Mouse (Mus musculus) neural tube, embryonic 11.5 days (tissue): ENCODE data around the gene Cdkal1. TPM values are rescaled to one million over a fixed set of nuclear protein-coding genes. Genes with fewer than 3 reads are reported as not detected.

Experiments used
- ATAC-seq: fragments of 200-750 bp; cut with Nextera tagmentation; 2 replicates; pipeline ENCODE4 v1.8.0; 2017; ENCODE audit warnings: moderate number of reproducible peaks, mild to moderate bottlenecking, moderate TSS enrichment, moderate library complexity; ENCODE audit not compliant: insufficient read depth, low FRiP score, low TSS enrichment
- DNase-seq: peaks from one replicate; pipeline ENCODE4 v3.0.0-alpha.2; 2015; ENCODE audit warnings: low spot score
- H3K27ac ChIP-seq: fragments of 300-500 bp; sonication (generic); 2 replicates; pipeline ENCODE4 v1.5.1; 2014; ENCODE audit warnings: low read depth, mild to moderate bottlenecking, low read length
- H3K27me3 ChIP-seq: fragments of 300-500 bp; sonication (generic); 2 replicates; pipeline ENCODE4 v1.6.1; 2014; ENCODE audit warnings: mild to moderate bottlenecking, low read length, mixed read lengths; ENCODE audit not compliant: control insufficient read depth, insufficient read depth
- H3K36me3 ChIP-seq: fragments of 300-500 bp; sonication (generic); 2 replicates; pipeline ENCODE4 v1.6.1; 2014; ENCODE audit warnings: mild to moderate bottlenecking, low read length, moderate library complexity, mixed read lengths; ENCODE audit not compliant: control insufficient read depth, insufficient read depth
- H3K4me1 ChIP-seq: fragments of 300-500 bp; sonication (generic); 2 replicates; pipeline ENCODE4 v1.6.1; 2014; ENCODE audit warnings: low read length, mixed read lengths; ENCODE audit not compliant: control insufficient read depth, insufficient read depth
- H3K4me2 ChIP-seq: fragments of 300-500 bp; sonication (generic); 2 replicates; pipeline ENCODE4 v1.6.1; 2014; ENCODE audit warnings: low read depth, mild to moderate bottlenecking, moderate library complexity
- H3K4me3 ChIP-seq: fragments of 300-500 bp; sonication (generic); 2 replicates; pipeline ENCODE4 v1.5.1; 2014; ENCODE audit warnings: low read depth, low read length
- H3K9ac ChIP-seq: fragments of 300-500 bp; sonication (generic); 2 replicates; pipeline ENCODE4 v1.6.1; 2014; ENCODE audit warnings: mild to moderate bottlenecking, low read length
- H3K9me3 ChIP-seq: fragments of 300-500 bp; sonication (generic); 2 replicates; pipeline ENCODE4 v1.6.1; 2016; ENCODE audit warnings: low read length; ENCODE audit not compliant: control insufficient read depth
- WGBS: fragments of 180-500 bp; shearing (Covaris S2); extraction: QIAGEN DNeasy Blood & Tissue Kit; methylation state at CpG from one replicate; pipeline ENCODE4 v1.1.7; 2014; 5-methylcytosine and 5-hydroxymethylcytosine counted together
- polyA plus RNA-seq: library from polyadenylated mRNA; unstranded; fragments of >200 nt; fragmentation: Nextera tagmentation; extraction: Ambion mirVana; gene quantifications from 2 replicates; pipeline ENCODE4 v1.2.1, GENCODE M21; 2014

Gene Cdkal1
- polyA plus RNA-seq: 27.5 and 29.8 TPM in 2 replicates

- no peaks in the 10 kb centered on the region for H3K9me3 ChIP-seq
- H3K27me3 ChIP-seq: no peaks in the 10 kb centered on the region
- peak; percentile 77 for ATAC-seq
- H3K36me3 ChIP-seq: no peaks in the 10 kb centered on the region
- WGBS: under 1% methylated on average over 33 of the region's 33 CpGs
- peak within 1 kb of the TSS; percentile 47 for H3K27ac ChIP-seq
- H3K9ac ChIP-seq: peak within 1 kb of the TSS; percentile 82
- peaks cover 4% of the 10 kb centered on the region; the same call in 1 of the 2 replicates for H3K4me1 ChIP-seq
- H3K4me3 ChIP-seq: peak within 1 kb of the TSS; percentile 77
- H3K4me2 ChIP-seq: peak within 1 kb of the TSS; percentile 69
- peak; percentile 83 for DNase-seq
These were observed at the start of gene Cdkal1 for GRCm38 (mm10) chr13:29855281-29856031. Gene Cdkal1 (minus strand): TSS chr13:29855674.

GRCm38 (mm10) chr13:29903341-29903740 lies 47.9 kb upstream of the Cdkal1 start:
- no peak for DNase-seq
- H3K36me3 ChIP-seq: peaks cover 8% of the 10 kb centered on the region

GRCm38 (mm10) chr13:29902676-29903075 lies 47.2 kb upstream of the Cdkal1 start:
- H3K4me2 ChIP-seq: no peak overlapping the region
- WGBS: 94% methylated on average over 1 of the region's 1 CpGs
- H3K27ac ChIP-seq: no peak overlapping the region
- H3K27me3 ChIP-seq: no peaks in the 10 kb centered on the region
- H3K9me3 ChIP-seq: no peaks in the 10 kb centered on the region
- H3K4me1 ChIP-seq: no peaks in the 10 kb centered on the region
- no peak overlapping the region for H3K9ac ChIP-seq
- H3K4me3 ChIP-seq: no peak overlapping the region
- peaks cover 6% of the 10 kb centered on the region for H3K36me3 ChIP-seq
- ATAC-seq (no peak), DNase-seq (no peak)

More at GRCm38 (mm10) chr13:29903341-29903740, 47.9 kb upstream of the Cdkal1 start:
- Histone ChIP-seq H3K4me3 (no peak overlapping the region), H3K9me3 (no peaks in the 10 kb centered on the region), H3K4me2 (no peak overlapping the region), H3K27me3 (no peaks in the 10 kb centered on the region), H3K27ac (no peak overlapping the region), H3K4me1 (no peaks in the 10 kb centered on the region), H3K9ac (no peak overlapping the region)
- no peak for ATAC-seq
- 100% methylated on average over 1 of the region's 1 CpGs for WGBS

- H3K27me3 ChIP-seq: no peaks in the 10 kb centered on the region
- ATAC-seq: no peak
These were observed 46.2 kb upstream of the Cdkal1 start for GRCm38 (mm10) chr13:29901641-29902040.

DNA sequence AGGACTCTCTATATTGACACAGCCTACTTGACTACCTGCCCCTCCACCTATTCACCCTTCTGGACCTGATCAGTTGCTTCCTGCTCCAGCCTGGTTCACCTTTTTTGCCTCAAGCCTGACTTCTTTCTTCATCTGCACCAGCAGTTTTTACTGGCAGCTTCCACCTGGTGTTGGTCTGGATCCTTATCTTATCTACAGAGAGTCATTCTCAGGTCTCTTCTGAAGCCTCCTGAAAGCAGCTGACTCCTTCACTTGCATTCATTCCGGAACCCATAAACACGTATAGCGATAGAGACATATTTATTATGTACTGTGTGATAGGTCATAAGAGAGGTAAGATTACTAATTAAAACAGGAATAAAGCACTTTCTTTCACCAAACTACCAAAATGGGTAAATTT lies 11.3 kb upstream of the Cdkal1 start:
- ATAC-seq: no peak

More at GRCm38 (mm10) chr13:29901641-29902040, 46.2 kb upstream of the Cdkal1 start:
- H3K27ac ChIP-seq: no peak overlapping the region
- WGBS: 81% methylated on average over 4 of the region's 4 CpGs
- H3K4me3 ChIP-seq: no peak overlapping the region
- no peak overlapping the region for H3K9ac ChIP-seq
- no peak for DNase-seq
- H3K9me3 ChIP-seq: no peaks in the 10 kb centered on the region
- peaks cover 6% of the 10 kb centered on the region for H3K36me3 ChIP-seq
- H3K4me2 ChIP-seq: no peak overlapping the region
- H3K4me1 ChIP-seq: no peaks in the 10 kb centered on the region

DNA sequence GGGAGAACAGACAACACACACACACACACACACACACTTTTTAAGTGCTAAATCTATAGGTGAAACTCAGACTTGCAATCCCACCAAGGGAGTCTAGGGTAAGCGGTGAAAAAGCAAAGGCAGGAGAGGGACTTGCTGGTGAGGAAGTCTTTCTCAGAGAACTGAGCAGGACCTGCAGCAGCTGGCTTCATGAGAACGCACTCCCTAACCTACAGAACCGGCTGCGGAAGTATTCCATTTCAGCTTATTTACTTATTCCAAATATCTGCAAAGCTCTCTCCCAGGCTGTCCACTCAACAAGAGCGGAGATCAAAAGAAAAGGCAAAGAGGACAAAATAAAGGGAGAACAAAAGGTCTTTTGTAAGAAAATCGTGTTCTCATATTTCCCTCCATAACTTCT lies 8.9 kb upstream of the Cdkal1 start:
- H3K4me2 ChIP-seq: no peak overlapping the region
- no peak overlapping the region for H3K4me3 ChIP-seq
- DNase-seq (peak; percentile 16), ATAC-seq (no peak)
- H3K9ac ChIP-seq: no peak overlapping the region
- WGBS: 63% methylated on average over 6 of the region's 6 CpGs
- no peaks in the 10 kb centered on the region for H3K4me1 ChIP-seq
- no peaks in the 10 kb centered on the region for H3K27me3 ChIP-seq
- H3K9me3 ChIP-seq: no peaks in the 10 kb centered on the region
- H3K36me3 ChIP-seq: no peaks in the 10 kb centered on the region
- H3K27ac ChIP-seq: no peak overlapping the region

More for the DNA sequence above, 11.3 kb upstream of the Cdkal1 start:
- Histone ChIP-seq H3K9ac (no peak overlapping the region), H3K27ac (no peak overlapping the region), H3K36me3 (no peaks in the 10 kb centered on the region), H3K4me2 (no peak overlapping the region), H3K27me3 (no peaks in the 10 kb centered on the region), H3K9me3 (no peaks in the 10 kb centered on the region), H3K4me3 (no peak overlapping the region), H3K4me1 (no peaks in the 10 kb centered on the region)
- no peak for DNase-seq
- 97% methylated on average over 3 of the region's 3 CpGs for WGBS

GRCm38 (mm10) chr13:29860087-29860486 lies 4.6 kb upstream of the Cdkal1 start:
- 70% methylated on average over 2 of the region's 2 CpGs for WGBS
- DNase-seq (no peak), ATAC-seq (no peak)
- Histone ChIP-seq H3K4me3 (no peak overlapping the region), H3K4me2 (no peak overlapping the region), H3K4me1 (no peaks in the 10 kb centered on the region), H3K27me3 (no peaks in the 10 kb centered on the region), H3K27ac (no peak overlapping the region), H3K36me3 (no peaks in the 10 kb centered on the region), H3K9me3 (no peaks in the 10 kb centered on the region), H3K9ac (no peak overlapping the region)

DNA sequence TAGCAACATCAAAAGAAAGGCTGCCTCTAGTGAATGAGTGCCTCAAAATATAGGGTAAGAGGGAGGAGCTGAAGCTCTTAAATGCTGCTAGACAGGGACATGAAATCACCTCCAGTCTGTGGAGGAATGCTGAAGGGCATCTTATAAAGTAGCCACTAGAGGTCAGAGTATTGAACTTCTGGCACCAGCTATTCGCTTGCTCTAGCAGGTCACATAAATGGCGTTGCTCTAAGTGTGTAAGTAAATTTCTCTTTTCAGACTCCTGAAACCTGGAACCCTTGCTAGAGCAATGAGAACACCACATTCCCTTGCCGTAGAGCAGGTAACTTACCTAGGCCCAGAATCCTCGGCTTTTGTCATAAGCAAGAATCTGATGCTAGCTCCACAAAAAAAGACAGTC lies 2.0 kb upstream of the Cdkal1 start:
- 21% methylated on average over 4 of the region's 4 CpGs for WGBS
- DNase-seq: peak; percentile 24
- no peak overlapping the region for H3K4me2 ChIP-seq
- no peak overlapping the region for H3K27ac ChIP-seq
- H3K4me3 ChIP-seq: no peak overlapping the region
- no peaks in the 10 kb centered on the region for H3K9me3 ChIP-seq
- peaks cover 4% of the 10 kb centered on the region; the same call in 1 of the 2 replicates for H3K4me1 ChIP-seq
- H3K36me3 ChIP-seq: no peaks in the 10 kb centered on the region
- H3K9ac ChIP-seq: no peak overlapping the region
- H3K27me3 ChIP-seq: no peaks in the 10 kb centered on the region
- ATAC-seq: no peak

GRCm38 (mm10) chr13:29854876-29855275 lies 598 bp downstream of the Cdkal1 start:
- 0 out of 2 replicates have a peak, but pooled peaks have one; percentile 2 for ATAC-seq
- no peaks in the 10 kb centered on the region for H3K27me3 ChIP-seq
- peak overlapping the region; percentile 47; the same call in 1 of the 2 replicates for H3K27ac ChIP-seq
- peak overlapping the region; percentile 77 for H3K4me3 ChIP-seq
- no peaks in the 10 kb centered on the region for H3K36me3 ChIP-seq
- H3K9ac ChIP-seq: peak overlapping the region; percentile 82
- H3K4me1 ChIP-seq: peaks cover 4% of the 10 kb centered on the region; the same call in 1 of the 2 replicates
- DNase-seq: no peak
- H3K9me3 ChIP-seq: no peaks in the 10 kb centered on the region
- WGBS: 3% methylated on average over 5 of the region's 5 CpGs
- peak overlapping the region; percentile 69 for H3K4me2 ChIP-seq
